Mouse (Mus musculus) forebrain, embryonic 11.5 days (tissue): ENCODE results near the gene Evl. TPM values are rescaled to one million over a fixed set of nuclear protein-coding genes. Genes with fewer than 3 reads are reported as not detected.
"Not testable (repeated sequence)": the region's sequence is repeated elsewhere in the genome, so short reads cannot be mapped to it uniquely, and the experiment has no call there.

Source experiments
- ATAC-seq: fragments of 200-750 bp; cut with Nextera tagmentation; replicated peaks from 2 replicates; pipeline ENCODE4 v1.8.0; 2017; ENCODE audit warnings: moderate TSS enrichment; ENCODE audit not compliant: low FRiP score
- DNase-seq: peaks from one replicate; pipeline ENCODE4 v3.0.0-alpha.2; 2017; ENCODE audit warnings: low spot score
- H3K27ac ChIP-seq: fragments of 300-500 bp; sonication (generic); 2 replicates; pipeline ENCODE4 v1.5.1; 2014; ENCODE audit warnings: low read depth, low read length
- H3K27me3 ChIP-seq: fragments of 300-500 bp; sonication (generic); 2 replicates; pipeline ENCODE4 v1.6.1; 2014; ENCODE audit warnings: mild to moderate bottlenecking, low read length, mixed read lengths; ENCODE audit not compliant: control insufficient read depth, insufficient read depth
- H3K36me3 ChIP-seq: fragments of 300-500 bp; sonication (generic); 2 replicates; pipeline ENCODE4 v1.6.1; 2014; ENCODE audit warnings: mild to moderate bottlenecking, low read length, moderate library complexity, mixed read lengths; ENCODE audit not compliant: control insufficient read depth, insufficient read depth
- H3K4me1 ChIP-seq: fragments of 300-500 bp; sonication (generic); replicated peaks from 2 replicates; pipeline ENCODE4 v1.6.1; 2014; ENCODE audit warnings: low read length, mixed read lengths; ENCODE audit not compliant: control insufficient read depth, insufficient read depth
- H3K4me2 ChIP-seq: fragments of 300-500 bp; sonication (generic); 2 replicates; pipeline ENCODE4 v1.6.1; 2014; ENCODE audit warnings: low read depth, mild to moderate bottlenecking, low read length, moderate library complexity, mixed read lengths; ENCODE audit not compliant: severe bottlenecking
- H3K4me3 ChIP-seq: fragments of 300-500 bp; sonication (generic); 2 replicates; pipeline ENCODE4 v1.5.1; 2014; ENCODE audit warnings: low read depth, low read length
- H3K9ac ChIP-seq: fragments of 300-500 bp; sonication (generic); 2 replicates; pipeline ENCODE4 v1.6.1; 2014; ENCODE audit warnings: low read length
- H3K9me3 ChIP-seq: fragments of 300-500 bp; sonication (generic); 2 replicates; pipeline ENCODE4 v1.6.1; 2016; ENCODE audit warnings: low read length, mixed read lengths; ENCODE audit not compliant: control insufficient read depth
- WGBS: fragments of 180-500 bp; shearing (Covaris S2); extraction: QIAGEN DNeasy Blood & Tissue Kit; methylation state at CpG from one replicate; pipeline ENCODE4 v1.1.7; 2014; 5-methylcytosine and 5-hydroxymethylcytosine counted together
- polyA plus RNA-seq: library from polyadenylated mRNA; unstranded; fragments of >200 nt; fragmentation: Nextera tagmentation; extraction: Ambion mirVana; gene quantifications from 2 replicates; pipeline ENCODE4 v1.2.1, GENCODE M21; 2014

Evl gene
- polyA plus RNA-seq = 111 and 112 TPM in 2 replicates

GRCm38 (mm10) chr12:108554120-108554841, at the start of gene Evl:
Evl (plus strand) TSS chr12:108554720.
- peak within 1 kb of the TSS; percentile 97 for H3K9ac ChIP-seq
- H3K27ac ChIP-seq = peak within 1 kb of the TSS; percentile 79
- DNase-seq = peak; percentile 99
- peaks cover 21% of the 10 kb centered on the region for H3K4me1 ChIP-seq
- 1% methylated on average over 43 of the region's 50 CpGs for WGBS
- no peaks in the 10 kb centered on the region for H3K36me3 ChIP-seq
- peak within 1 kb of the TSS; percentile 99 for H3K4me3 ChIP-seq
- no peaks in the 10 kb centered on the region for H3K27me3 ChIP-seq
- peak within 1 kb of the TSS; percentile 64 for H3K4me2 ChIP-seq
- no peaks in the 10 kb centered on the region for H3K9me3 ChIP-seq
- ATAC-seq = peak; percentile 94

- DNase-seq (peak; percentile 20), ATAC-seq (no peak)
- no peaks in the 10 kb centered on the region for H3K27me3 ChIP-seq
- WGBS = 87% methylated on average over 2 of the region's 2 CpGs
- no peak overlapping the region for H3K4me2 ChIP-seq
- no peaks in the 10 kb centered on the region for H3K36me3 ChIP-seq
- H3K9ac ChIP-seq = no peak overlapping the region
- no peaks in the 10 kb centered on the region for H3K4me1 ChIP-seq
- H3K9me3 ChIP-seq = no peaks in the 10 kb centered on the region
- no peak overlapping the region for H3K27ac ChIP-seq
- H3K4me3 ChIP-seq = no peak overlapping the region
Observed at GRCm38 (mm10) chr12:108505846-108506245, 48.7 kb upstream of the Evl start.

GRCm38 (mm10) chr12:108507046-108507445, 47.5 kb upstream of the Evl start:
- WGBS = 86% methylated on average over 3 of the region's 3 CpGs

GRCm38 (mm10) chr12:108510571-108510970, 43.9 kb upstream of the Evl start:
- no peak overlapping the region for H3K4me2 ChIP-seq
- no peak overlapping the region for H3K9ac ChIP-seq
- no peak overlapping the region for H3K4me3 ChIP-seq
- no peaks in the 10 kb centered on the region for H3K27me3 ChIP-seq
- H3K4me1 ChIP-seq = no peaks in the 10 kb centered on the region
- ATAC-seq (no peak), DNase-seq (peak; percentile 30)
- WGBS = 76% methylated on average over 7 of the region's 7 CpGs
- no peaks in the 10 kb centered on the region; the same call in 1 of the 2 replicates for H3K36me3 ChIP-seq
- no peak overlapping the region for H3K27ac ChIP-seq
- no peaks in the 10 kb centered on the region for H3K9me3 ChIP-seq

More at GRCm38 (mm10) chr12:108507046-108507445, 47.5 kb upstream of the Evl start:
- H3K36me3 ChIP-seq, H3K9me3 ChIP-seq, H3K27me3 ChIP-seq, H3K27ac ChIP-seq, H3K4me3 ChIP-seq, H3K4me2 ChIP-seq, ATAC-seq, H3K4me1 ChIP-seq, H3K9ac ChIP-seq: not testable (repeated sequence)
- DNase-seq = peak; percentile 17

- H3K4me1 ChIP-seq = no peaks in the 10 kb centered on the region
- WGBS = 9% methylated on average over 3 of the region's 3 CpGs
- H3K4me3 ChIP-seq = no peak overlapping the region
- H3K36me3 ChIP-seq = no peaks in the 10 kb centered on the region; the same call in 1 of the 2 replicates
- no peaks in the 10 kb centered on the region for H3K27me3 ChIP-seq
- H3K9ac ChIP-seq = no peak overlapping the region
- DNase-seq = peak; percentile 52
- no peaks in the 10 kb centered on the region for H3K9me3 ChIP-seq
- no peak overlapping the region for H3K4me2 ChIP-seq
- H3K27ac ChIP-seq = no peak overlapping the region
- no peak for ATAC-seq
Observed at GRCm38 (mm10) chr12:108511009-108511408, 43.5 kb upstream of the Evl start.

- Histone ChIP-seq H3K4me3 (no peak overlapping the region), H3K4me1 (no peaks in the 10 kb centered on the region), H3K9me3 (no peaks in the 10 kb centered on the region), H3K27me3 (no peaks in the 10 kb centered on the region), H3K9ac (no peak overlapping the region), H3K36me3 (no peaks in the 10 kb centered on the region; the same call in 1 of the 2 replicates), H3K4me2 (no peak overlapping the region), H3K27ac (no peak overlapping the region)
- ATAC-seq (no peak), DNase-seq (no peak)
- 94% methylated on average over 12 of the region's 12 CpGs for WGBS
Observed at GRCm38 (mm10) chr12:108515464-108515863, 39.1 kb upstream of the Evl start.

GRCm38 (mm10) chr12:108519374-108519773, 35.1 kb upstream of the Evl start:
- Histone ChIP-seq H3K9ac (no peak overlapping the region), H3K9me3 (no peaks in the 10 kb centered on the region), H3K27me3 (no peaks in the 10 kb centered on the region), H3K4me1 (no peaks in the 10 kb centered on the region), H3K4me2 (no peak overlapping the region), H3K27ac (no peak overlapping the region), H3K36me3 (peaks cover 2% of the 10 kb centered on the region; the same call in 1 of the 2 replicates), H3K4me3 (no peak overlapping the region)
- DNase-seq (no peak), ATAC-seq (no peak)
- 79% methylated on average over 8 of the region's 8 CpGs for WGBS

- no peak for ATAC-seq
Observed at GRCm38 (mm10) chr12:108529214-108529613, 25.3 kb upstream of the Evl start.

GRCm38 (mm10) chr12:108534484-108534883, 20.0 kb upstream of the Evl start:
- DNase-seq = no peak
- Histone ChIP-seq H3K4me2 (no peak overlapping the region), H3K36me3 (no peaks in the 10 kb centered on the region; the same call in 1 of the 2 replicates), H3K9ac (no peak overlapping the region), H3K27me3 (no peaks in the 10 kb centered on the region), H3K9me3 (no peaks in the 10 kb centered on the region), H3K27ac (no peak overlapping the region), H3K4me1 (no peaks in the 10 kb centered on the region), H3K4me3 (no peak overlapping the region)
- 92% methylated on average over 11 of the region's 11 CpGs for WGBS
- ATAC-seq = no peak

More at GRCm38 (mm10) chr12:108529214-108529613, 25.3 kb upstream of the Evl start:
- Histone ChIP-seq H3K27me3 (no peaks in the 10 kb centered on the region), H3K27ac (no peak overlapping the region), H3K9ac (no peak overlapping the region), H3K9me3 (no peaks in the 10 kb centered on the region), H3K36me3 (no peaks in the 10 kb centered on the region; the same call in 1 of the 2 replicates), H3K4me2 (no peak overlapping the region), H3K4me1 (no peaks in the 10 kb centered on the region), H3K4me3 (no peak overlapping the region)
- DNase-seq = peak; percentile 85
- WGBS = 51% methylated on average over 8 of the region's 8 CpGs
